Mouse (Mus musculus) liver, adult (tissue): ENCODE measurements around the gene Cfap74.

Source experiments
- GATA4 ChIP-seq: IDR thresholded peaks from 2 replicates; pipeline ENCODE4 v1.6.1; 2014; ENCODE audit warnings: mild to moderate bottlenecking, low read length; ENCODE audit not compliant: insufficient replicate concordance

Cfap74 gene

DNA sequence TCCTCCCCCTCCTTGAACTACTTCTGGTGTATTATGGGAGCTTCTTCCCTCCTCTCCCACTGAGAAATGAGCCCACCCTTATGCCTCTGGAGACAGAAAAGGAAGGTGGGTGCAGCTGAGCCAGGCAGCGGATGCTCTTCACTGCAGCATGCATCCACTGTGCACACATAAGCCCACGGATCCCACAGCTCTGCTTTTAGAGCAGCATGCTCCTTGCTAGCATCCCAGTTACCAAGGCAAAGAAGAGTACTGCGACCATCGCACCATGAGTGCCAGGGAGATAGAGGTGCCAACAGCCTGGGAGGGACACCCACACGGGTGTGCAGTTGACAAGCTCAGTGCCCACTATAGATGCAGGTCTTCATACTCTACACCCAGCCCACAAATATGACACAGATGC is 13.5 kb upstream of the Cfap74 start:
- no peak for TF ChIP-seq GATA4

GRCm38 (mm10) chr4:155396751-155397150 is 12.2 kb upstream of the Cfap74 start:
- no peak for TF ChIP-seq GATA4

- TF ChIP-seq GATA4 = no peak
Observed at GRCm38 (mm10) chr4:155397511-155398221, 11.3 kb upstream of the Cfap74 start, which contains the start of gene Gabrd. Gabrd (minus strand) TSS chr4:155398112.

DNA sequence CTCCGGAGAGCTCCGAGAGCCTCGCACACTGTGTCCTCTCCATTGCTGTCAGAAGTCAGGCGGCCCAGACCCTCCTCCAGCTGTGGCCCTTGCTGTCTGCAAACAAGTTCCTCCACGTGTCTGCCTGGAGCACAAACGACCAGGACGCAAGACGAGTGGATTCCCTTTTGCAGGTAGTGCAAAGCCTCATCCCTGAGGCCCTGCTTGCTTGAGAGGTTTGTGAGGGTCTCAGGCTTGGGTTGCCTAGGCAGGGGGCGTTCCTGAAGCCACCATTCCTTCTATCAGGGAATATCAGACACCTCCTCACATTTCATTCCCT is 10.8 kb upstream of the Cfap74 start:
- no peak for TF ChIP-seq GATA4

DNA sequence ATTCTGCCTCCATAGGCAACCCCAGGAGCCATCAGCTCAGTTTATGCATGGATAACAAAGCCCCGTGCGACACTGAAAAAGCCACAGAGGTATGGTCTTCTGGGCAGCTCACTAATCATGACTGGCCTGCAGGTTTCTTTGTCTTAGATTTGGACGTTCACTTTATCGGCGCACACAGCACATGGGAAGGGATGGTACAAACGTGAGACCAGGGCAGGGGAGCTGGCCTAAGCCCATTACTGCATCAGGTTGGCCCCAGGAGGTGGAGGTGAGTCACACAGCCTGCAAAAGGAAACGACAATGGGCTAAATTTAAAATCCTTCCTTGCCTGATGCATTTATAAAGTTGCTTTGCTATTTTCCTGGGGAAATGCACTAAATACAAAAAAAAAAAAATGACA is 7.9 kb upstream of the Cfap74 start:
- TF ChIP-seq GATA4 = no peak

- TF ChIP-seq GATA4 = no peak
Observed at GRCm38 (mm10) chr4:155402489-155402888, 6.5 kb upstream of the Cfap74 start.

DNA sequence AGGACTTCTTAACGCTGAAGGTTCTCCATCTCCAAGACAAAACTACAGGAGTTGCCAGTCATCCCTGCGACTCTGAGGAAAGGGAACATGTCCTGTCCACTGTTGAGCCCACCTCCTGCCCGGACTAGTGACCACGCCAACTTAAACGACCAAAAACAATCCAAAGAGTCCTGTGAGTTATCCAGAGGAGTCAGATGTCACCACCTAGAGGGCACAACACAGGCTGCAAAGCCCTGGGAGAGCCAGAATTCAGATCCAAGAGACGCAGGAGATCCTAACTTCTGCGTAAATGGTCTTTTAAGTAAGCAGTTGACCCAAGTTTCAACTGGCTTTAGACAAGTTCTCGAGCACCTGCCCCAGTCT is 314 bp upstream of the Cfap74 start:
- no peak for TF ChIP-seq GATA4

DNA sequence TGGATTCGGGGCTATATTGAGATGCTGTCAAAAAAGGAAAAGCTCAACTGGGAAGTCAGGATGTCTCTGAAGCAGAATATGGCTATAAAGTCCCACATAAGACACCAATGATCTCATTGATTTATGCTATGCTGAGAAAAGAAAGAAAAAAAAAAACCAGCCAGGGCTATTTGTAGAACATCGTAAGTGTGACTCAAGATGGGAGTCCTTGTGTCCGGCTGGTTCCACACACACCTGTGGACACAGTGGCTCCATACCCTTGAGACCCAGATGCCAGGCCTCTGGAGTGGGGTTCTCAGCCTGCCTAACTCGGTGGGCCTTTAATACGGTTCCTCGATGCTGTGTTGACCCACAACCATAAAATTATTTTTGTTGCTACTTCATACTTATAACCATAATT is 3.1 kb downstream of the Cfap74 start:
- TF ChIP-seq GATA4 = no peak

DNA sequence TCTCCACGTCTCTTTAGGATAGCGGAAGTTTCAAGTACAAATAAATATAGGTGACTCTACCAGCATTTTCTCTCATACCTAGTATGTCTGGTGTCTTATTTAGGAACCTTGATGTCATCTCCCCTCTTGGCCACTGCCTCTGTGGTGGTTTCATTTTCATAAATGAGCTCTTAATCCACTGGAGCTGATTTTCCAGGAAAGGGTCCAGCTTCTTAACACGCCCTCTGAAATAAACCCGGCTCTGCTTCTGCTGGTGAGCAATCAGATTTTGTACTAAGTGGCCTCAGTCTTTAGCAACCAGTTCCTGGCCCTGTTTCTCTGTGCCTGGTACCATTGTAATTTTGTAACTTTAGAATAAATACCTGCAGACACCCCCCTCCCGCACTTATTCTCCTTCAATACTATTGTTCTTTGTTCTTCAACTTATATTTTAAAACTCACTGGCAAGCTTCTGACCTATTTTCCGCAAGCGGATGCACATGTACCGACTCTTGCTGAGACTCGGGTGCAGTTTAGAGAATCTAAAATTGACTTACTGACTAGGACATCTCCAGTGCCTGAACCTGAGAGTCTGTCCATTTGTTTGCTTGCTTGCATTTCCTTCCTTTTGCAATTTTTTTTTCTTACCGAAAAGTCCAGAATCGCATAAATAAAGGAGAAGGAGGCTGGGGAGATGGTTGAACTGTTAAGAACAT is 4.8 kb downstream of the Cfap74 start:
- no peak for TF ChIP-seq GATA4

DNA sequence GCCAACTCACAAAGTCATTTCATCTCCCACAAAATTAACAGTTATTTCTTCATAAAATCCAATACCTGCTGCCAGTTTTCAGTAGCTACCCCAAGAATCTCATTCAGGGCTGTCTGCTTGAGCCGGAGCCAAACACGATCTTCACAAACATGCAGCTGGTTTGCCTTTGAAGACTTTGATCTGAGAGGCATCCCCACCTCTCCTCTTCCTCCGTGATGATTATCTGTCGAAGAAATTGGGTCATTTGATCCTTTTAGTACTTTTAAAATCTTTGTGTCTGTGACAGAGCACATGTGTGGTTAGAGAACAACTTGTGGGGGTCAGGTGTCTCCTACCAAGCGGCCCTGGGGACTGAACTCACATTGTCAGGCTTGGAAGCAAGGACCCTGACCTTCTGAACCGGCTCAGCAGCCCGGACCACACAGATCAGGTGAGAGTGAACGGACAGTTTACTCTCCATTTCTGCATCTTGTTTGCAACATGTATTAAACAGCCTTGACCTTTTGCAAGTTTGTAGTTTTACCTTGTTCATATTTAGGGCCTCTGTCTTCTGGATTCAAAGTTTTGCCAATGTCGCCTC is 5.8 kb downstream of the Cfap74 start:
- no peak for TF ChIP-seq GATA4

DNA sequence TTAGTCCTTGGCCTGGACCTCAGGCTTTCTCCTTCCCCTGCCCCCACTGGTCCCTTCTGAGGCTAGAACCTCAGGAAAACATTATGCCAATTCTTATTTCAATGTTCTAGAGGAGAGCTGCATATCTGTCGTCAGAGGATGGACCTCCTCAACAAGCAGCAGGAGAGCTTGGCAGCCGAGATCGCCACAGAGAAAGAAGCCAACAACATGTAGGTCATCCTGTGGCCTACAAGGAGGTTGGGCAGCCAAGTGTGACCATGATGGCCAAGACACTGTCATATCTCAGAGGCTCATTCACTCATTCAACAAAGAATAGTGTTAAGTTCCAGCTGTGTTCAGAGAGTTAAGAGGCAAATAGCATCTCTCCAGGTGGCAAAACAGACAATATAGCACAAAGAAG is 11.1 kb downstream of the Cfap74 start:
- no peak for TF ChIP-seq GATA4

DNA sequence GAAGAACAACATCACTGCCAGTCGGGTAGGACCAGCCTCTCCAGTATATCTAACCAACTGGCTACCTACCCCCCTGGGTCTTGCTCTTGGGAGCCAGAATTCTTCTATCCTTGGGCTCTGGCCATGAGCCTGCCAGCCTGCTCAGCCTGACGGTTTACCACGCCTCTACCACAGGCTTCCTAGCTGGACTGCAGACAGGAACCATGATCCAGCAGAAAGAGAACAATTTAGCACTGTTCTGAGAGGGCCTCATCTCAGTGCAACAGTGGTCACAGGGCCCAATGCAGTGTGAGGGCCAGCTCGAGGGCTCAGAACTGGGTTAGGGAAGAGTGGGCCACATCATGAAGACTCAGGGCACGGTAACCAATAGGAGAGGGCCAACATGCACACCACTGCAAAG is 15.0 kb downstream of the Cfap74 start:
- no peak for TF ChIP-seq GATA4

GRCm38 (mm10) chr4:155426272-155426671 is 17.3 kb downstream of the Cfap74 start:
- TF ChIP-seq GATA4 = no peak

GRCm38 (mm10) chr4:155428442-155428841 is 19.5 kb downstream of the Cfap74 start:
- no peak for TF ChIP-seq GATA4

DNA sequence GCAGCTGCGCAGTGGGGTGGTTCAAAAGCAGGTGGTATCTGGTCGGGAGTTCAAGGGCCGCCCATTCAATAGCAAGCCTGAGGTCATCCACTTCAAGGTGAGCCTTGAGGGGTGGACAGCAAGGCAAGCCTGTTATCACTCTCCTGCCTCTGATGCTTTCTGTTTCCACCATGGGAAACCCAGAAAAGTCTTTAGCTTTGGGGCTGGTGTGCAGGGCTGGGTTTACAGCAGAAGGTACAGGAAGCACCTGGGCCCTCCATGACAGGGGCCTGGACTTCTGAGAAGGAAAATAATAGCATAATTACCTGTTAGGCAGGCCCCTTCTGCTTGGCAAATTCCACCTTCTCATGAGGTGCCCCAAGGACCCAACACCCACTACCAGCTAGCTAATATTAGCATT is 20.2 kb downstream of the Cfap74 start:
- no peak for TF ChIP-seq GATA4

GRCm38 (mm10) chr4:155432358-155432757 is 23.4 kb downstream of the Cfap74 start:
- no peak for TF ChIP-seq GATA4

- no peak for TF ChIP-seq GATA4
Observed at GRCm38 (mm10) chr4:155433993-155434392, 25.0 kb downstream of the Cfap74 start.

DNA sequence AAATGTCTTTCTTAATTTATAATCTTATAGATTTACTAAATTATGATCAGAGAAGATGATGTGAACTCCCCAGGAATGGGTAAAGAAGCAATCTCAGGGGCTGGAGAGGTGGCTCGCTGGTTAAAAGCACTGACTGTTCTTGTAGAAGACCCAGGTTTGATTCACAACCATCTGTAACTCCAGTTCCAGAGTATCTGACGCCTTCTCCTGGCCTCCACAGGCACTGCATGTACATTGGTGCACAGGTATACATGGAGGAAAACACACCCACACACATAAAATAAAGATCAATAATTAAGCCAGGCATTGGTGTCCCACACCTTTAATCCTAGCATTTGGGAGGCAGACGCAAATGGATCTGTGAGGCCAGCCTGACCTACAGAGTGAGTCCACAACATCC is 33.8 kb downstream of the Cfap74 start:
- no peak for TF ChIP-seq GATA4
